Mouse (Mus musculus) mature B cell (primary cell): ENCODE results near the gene Ppp2r2d.

ENCODE experiments used
- in situ Hi-C: fragments of 300-500 bp; cut with MboI; formaldehyde crosslinking; loops from 2 replicates; pipeline ENCODE4 v1.14.3; 2019

Gene Ppp2r2d

GRCm38 (mm10) chr7:138845544-138846391 is at the start of gene Ppp2r2d, which contains the start of gene Mapk1ip1:
TSS of gene Ppp2r2d (plus strand) at chr7:138846079.
TSS of gene Mapk1ip1 (minus strand) at chr7:138846273.
- in situ Hi-C loops = no loop called here

- in situ Hi-C loops = no loop called here
Measured at GRCm38 (mm10) chr7:138803386-138803785, 42.5 kb upstream of the Ppp2r2d start.

- in situ Hi-C loops = no loop called here
Measured at GRCm38 (mm10) chr7:138807146-138807545, 38.7 kb upstream of the Ppp2r2d start.

GRCm38 (mm10) chr7:138813213-138813875 is 32.5 kb upstream of the Ppp2r2d start:
- in situ Hi-C loops = no loop called here

GRCm38 (mm10) chr7:138818314-138818713 is 27.6 kb upstream of the Ppp2r2d start:
- in situ Hi-C loops = no loop called here

- in situ Hi-C loops = loop anchor here (10.0 kb wide), 1 partner anchor 1350 kb away; no protein-coding TSS in a partner anchor
Measured at GRCm38 (mm10) chr7:138824423-138824822, 21.5 kb upstream of the Ppp2r2d start.

- in situ Hi-C loops = loop anchor here (10.0 kb wide), 1 partner anchor 1350 kb away; no protein-coding TSS in a partner anchor
Measured at GRCm38 (mm10) chr7:138824995-138825756, 20.7 kb upstream of the Ppp2r2d start.

GRCm38 (mm10) chr7:138827812-138828211 is 18.1 kb upstream of the Ppp2r2d start:
- in situ Hi-C loops = loop anchor here (10.0 kb wide), 1 partner anchor 1353 kb away; no protein-coding TSS in a partner anchor

- in situ Hi-C loops = no loop called here
Measured at GRCm38 (mm10) chr7:138835028-138835427, 10.9 kb upstream of the Ppp2r2d start.

GRCm38 (mm10) chr7:138840594-138841021 is 5.3 kb upstream of the Ppp2r2d start:
- in situ Hi-C loops = loop anchor here (5.0 kb wide), 1 partner anchor 82 kb away; no protein-coding TSS in a partner anchor

- in situ Hi-C loops = loop anchor here (5.0 kb wide), 1 partner anchor 81 kb away; no protein-coding TSS in a partner anchor
Measured at GRCm38 (mm10) chr7:138841436-138842151, 4.3 kb upstream of the Ppp2r2d start.

GRCm38 (mm10) chr7:138843421-138843820 is 2.5 kb upstream of the Ppp2r2d start:
- in situ Hi-C loops = loop anchor here (5.0 kb wide), 1 partner anchor 79 kb away; no protein-coding TSS in a partner anchor

- in situ Hi-C loops = no loop called here
Measured at GRCm38 (mm10) chr7:138845111-138845510, 768 bp upstream of the Ppp2r2d start.

- in situ Hi-C loops = no loop called here
Measured at GRCm38 (mm10) chr7:138846502-138846991, 668 bp downstream of the Ppp2r2d start.

- in situ Hi-C loops = no loop called here
Measured at GRCm38 (mm10) chr7:138847316-138848027, 1.6 kb downstream of the Ppp2r2d start.

GRCm38 (mm10) chr7:138848028-138848920 is 2.4 kb downstream of the Ppp2r2d start:
- in situ Hi-C loops = no loop called here

- in situ Hi-C loops = no loop called here
Measured at GRCm38 (mm10) chr7:138850083-138850482, 4.2 kb downstream of the Ppp2r2d start.

- in situ Hi-C loops = no loop called here
Measured at GRCm38 (mm10) chr7:138853417-138854031, 7.6 kb downstream of the Ppp2r2d start.

GRCm38 (mm10) chr7:138854201-138854600 is 8.3 kb downstream of the Ppp2r2d start:
- in situ Hi-C loops = no loop called here
